Mouse (Mus musculus) liver, embryonic 12.5 days (tissue): ENCODE results near the gene Itga10. TPM values are rescaled to one million over a fixed set of nuclear protein-coding genes. Genes with fewer than 3 reads are reported as not detected.

ENCODE experiments used
- ATAC-seq: fragments of 200-750 bp; cut with Nextera tagmentation; 2 replicates; pipeline ENCODE4 v1.8.0; 2017; ENCODE audit warnings: moderate number of reproducible peaks, mild to moderate bottlenecking, moderate library complexity
- H3K27ac ChIP-seq: fragments of 300-500 bp; sonication (generic); 2 replicates; pipeline ENCODE4 v1.5.1; 2016; ENCODE audit warnings: mild to moderate bottlenecking
- H3K27me3 ChIP-seq: fragments of 300-500 bp; sonication (generic); replicated peaks from 2 replicates; pipeline ENCODE4 v1.6.1; 2016; ENCODE audit warnings: mild to moderate bottlenecking, moderate library complexity
- H3K36me3 ChIP-seq: fragments of 300-500 bp; sonication (generic); 2 replicates; pipeline ENCODE4 v1.6.1; 2016; ENCODE audit warnings: mild to moderate bottlenecking, moderate library complexity
- H3K4me1 ChIP-seq: fragments of 300-500 bp; sonication (generic); 2 replicates; pipeline ENCODE4 v1.6.1; 2016
- H3K4me2 ChIP-seq: fragments of 300-500 bp; sonication (generic); 2 replicates; pipeline ENCODE4 v1.6.1; 2016; ENCODE audit warnings: mild to moderate bottlenecking, moderate library complexity
- H3K4me3 ChIP-seq: fragments of 300-500 bp; sonication (generic); 2 replicates; pipeline ENCODE4 v1.5.1; 2016; ENCODE audit warnings: mild to moderate bottlenecking, moderate library complexity
- H3K9ac ChIP-seq: fragments of 300-500 bp; sonication (generic); 2 replicates; pipeline ENCODE4 v1.6.1; 2016; ENCODE audit warnings: mild to moderate bottlenecking, moderate library complexity
- H3K9me3 ChIP-seq: fragments of 300-500 bp; sonication (generic); replicated peaks from 2 replicates; pipeline ENCODE4 v1.6.1; 2016; ENCODE audit warnings: mild to moderate bottlenecking, moderate library complexity
- WGBS: fragments of 180-500 bp; shearing (Covaris S2); methylation state at CpG from one replicate; pipeline ENCODE4 v1.1.7; 2016; ENCODE audit not compliant: insufficient replicate concordance; 5-methylcytosine and 5-hydroxymethylcytosine counted together
- polyA plus RNA-seq: library from polyadenylated mRNA; unstranded; fragments of >200 nt; fragmentation: Nextera tagmentation; extraction: Ambion mirVana; gene quantifications from 2 replicates; pipeline ENCODE4 v1.2.1, GENCODE M21; 2016

Gene Itga10
- 0.25 and 0.30 TPM in 2 replicates for polyA plus RNA-seq

- 74% methylated on average over 7 of the region's 7 CpGs for WGBS
- no peak within 1 kb of the TSS for H3K4me3 ChIP-seq
- no peak within 1 kb of the TSS for H3K9ac ChIP-seq
- no peak within 1 kb of the TSS for H3K4me2 ChIP-seq
- ATAC-seq = 0 out of 2 replicates have a peak, but pooled peaks have one; percentile 43
- H3K27ac ChIP-seq = no peak within 1 kb of the TSS
- no peaks in the 10 kb centered on the region for H3K27me3 ChIP-seq
- H3K9me3 ChIP-seq = no peaks in the 10 kb centered on the region
- no peaks in the 10 kb centered on the region for H3K4me1 ChIP-seq
- peaks cover 29% of the 10 kb centered on the region for H3K36me3 ChIP-seq
Measured at GRCm38 (mm10) chr3:96645018-96645649, at the start of gene Itga10. Gene Itga10, plus strand, starts transcription at chr3:96645584.

- Histone ChIP-seq H3K4me1 (peaks cover 46% of the 10 kb centered on the region), H3K9ac (no peak overlapping the region), H3K36me3 (no peaks in the 10 kb centered on the region), H3K4me3 (no peak overlapping the region), H3K27me3 (peaks cover 61% of the 10 kb centered on the region), H3K27ac (no peak overlapping the region), H3K9me3 (no peaks in the 10 kb centered on the region), H3K4me2 (no peak overlapping the region; the same call in 1 of the 2 replicates)
- 40% methylated on average over 6 of the region's 6 CpGs for WGBS
- no peak for ATAC-seq
Measured at GRCm38 (mm10) chr3:96595661-96596060, 49.7 kb upstream of the Itga10 start.

GRCm38 (mm10) chr3:96596228-96596707, 49.1 kb upstream of the Itga10 start, which contains the start of gene Ankrd34a:
Gene Ankrd34a, plus strand, starts transcription at chr3:96596636.
- Histone ChIP-seq H3K4me2 (peak within 1 kb of the TSS; percentile 69), H3K36me3 (no peaks in the 10 kb centered on the region), H3K4me1 (peaks cover 52% of the 10 kb centered on the region), H3K4me3 (peak within 1 kb of the TSS; percentile 44), H3K9ac (peak within 1 kb of the TSS; percentile 9; the same call in 1 of the 2 replicates), H3K9me3 (no peaks in the 10 kb centered on the region), H3K27me3 (peaks cover 68% of the 10 kb centered on the region), H3K27ac (no peak within 1 kb of the TSS)
- ATAC-seq = no peak
- WGBS = 2% methylated on average over 23 of the region's 23 CpGs

- ATAC-seq = no peak
- Histone ChIP-seq H3K27ac (no peak overlapping the region), H3K4me1 (peaks cover 56% of the 10 kb centered on the region), H3K36me3 (no peaks in the 10 kb centered on the region), H3K9me3 (no peaks in the 10 kb centered on the region), H3K4me2 (peak overlapping the region; percentile 69), H3K27me3 (peaks cover 73% of the 10 kb centered on the region), H3K9ac (no peak overlapping the region), H3K4me3 (peak overlapping the region; percentile 44)
- 5% methylated on average over 11 of the region's 12 CpGs for WGBS
Measured at GRCm38 (mm10) chr3:96596855-96597254, 48.5 kb upstream of the Itga10 start.

- Histone ChIP-seq H3K27ac (no peak overlapping the region; the same call in 1 of the 2 replicates), H3K4me3 (peak overlapping the region; percentile 44), H3K4me1 (peaks cover 53% of the 10 kb centered on the region), H3K9ac (peak overlapping the region; percentile 9; the same call in 1 of the 2 replicates), H3K4me2 (peak overlapping the region; percentile 69), H3K36me3 (no peaks in the 10 kb centered on the region), H3K27me3 (peaks cover 80% of the 10 kb centered on the region), H3K9me3 (no peaks in the 10 kb centered on the region)
- 1% methylated on average over 40 of the region's 40 CpGs for WGBS
- ATAC-seq = no peak
Measured at GRCm38 (mm10) chr3:96597435-96597891, 47.9 kb upstream of the Itga10 start.

GRCm38 (mm10) chr3:96598156-96599068, 47.0 kb upstream of the Itga10 start:
- no peak for ATAC-seq
- Histone ChIP-seq H3K9ac (peak overlapping the region; percentile 9; the same call in 1 of the 2 replicates), H3K4me1 (peaks cover 43% of the 10 kb centered on the region), H3K9me3 (no peaks in the 10 kb centered on the region), H3K27me3 (peaks cover 85% of the 10 kb centered on the region), H3K4me2 (peak overlapping the region; percentile 69), H3K36me3 (no peaks in the 10 kb centered on the region), H3K27ac (no peak overlapping the region), H3K4me3 (peak overlapping the region; percentile 44)
- WGBS = 5% methylated on average over 54 of the region's 54 CpGs

- H3K27me3 ChIP-seq = peaks cover 89% of the 10 kb centered on the region
- no peak overlapping the region for H3K27ac ChIP-seq
- WGBS = 57% methylated on average over 8 of the region's 8 CpGs
- no peak overlapping the region for H3K9ac ChIP-seq
- no peak for ATAC-seq
- H3K4me2 ChIP-seq = peak overlapping the region; percentile 69
- H3K36me3 ChIP-seq = no peaks in the 10 kb centered on the region
- H3K4me3 ChIP-seq = no peak overlapping the region
- no peaks in the 10 kb centered on the region for H3K9me3 ChIP-seq
- peaks cover 42% of the 10 kb centered on the region for H3K4me1 ChIP-seq
Measured at GRCm38 (mm10) chr3:96599069-96599393, 46.4 kb upstream of the Itga10 start.

- no peak overlapping the region for H3K9ac ChIP-seq
- H3K4me2 ChIP-seq = no peak overlapping the region
- WGBS = 56% methylated on average over 3 of the region's 3 CpGs
- H3K27ac ChIP-seq = no peak overlapping the region
- no peak overlapping the region for H3K4me3 ChIP-seq
- H3K4me1 ChIP-seq = peaks cover 40% of the 10 kb centered on the region
- no peaks in the 10 kb centered on the region for H3K36me3 ChIP-seq
- ATAC-seq = no peak
- peaks cover 90% of the 10 kb centered on the region for H3K27me3 ChIP-seq
- no peaks in the 10 kb centered on the region for H3K9me3 ChIP-seq
Measured at GRCm38 (mm10) chr3:96599411-96599810, 46.0 kb upstream of the Itga10 start.

- Histone ChIP-seq H3K36me3 (no peaks in the 10 kb centered on the region), H3K4me2 (peak within 1 kb of the TSS; percentile 93), H3K27me3 (peaks cover 77% of the 10 kb centered on the region), H3K9me3 (no peaks in the 10 kb centered on the region), H3K9ac (peak within 1 kb of the TSS; percentile 75), H3K27ac (peak within 1 kb of the TSS; percentile 76), H3K4me1 (peaks cover 40% of the 10 kb centered on the region), H3K4me3 (peak within 1 kb of the TSS; percentile 68)
- peak; percentile 90 for ATAC-seq
- 4% methylated on average over 27 of the region's 27 CpGs for WGBS
Measured at GRCm38 (mm10) chr3:96600639-96601250, 44.6 kb upstream of the Itga10 start, which contains the start of gene Lix1l. Gene Lix1l, plus strand, starts transcription at chr3:96601149.

- Histone ChIP-seq H3K36me3 (no peaks in the 10 kb centered on the region), H3K27me3 (peaks cover 71% of the 10 kb centered on the region), H3K4me3 (peak overlapping the region; percentile 68), H3K9ac (peak overlapping the region; percentile 75), H3K4me2 (peak overlapping the region; percentile 93), H3K9me3 (no peaks in the 10 kb centered on the region), H3K27ac (peak overlapping the region; percentile 76), H3K4me1 (peaks cover 36% of the 10 kb centered on the region)
- WGBS = 2% methylated on average over 39 of the region's 40 CpGs
- ATAC-seq = peak; percentile 50
Measured at GRCm38 (mm10) chr3:96601251-96601787, 44.1 kb upstream of the Itga10 start.
